Mouse (Mus musculus) liver, postnatal 0 days (tissue): ENCODE measurements at regions not wholly inside any gene's neighbourhood (a gene's known extent, or its start where the extent isn't known, plus 50 kb on each side); places are given as distances from the start of the nearest gene placed in this dataset.

Experiments used
- CTCF ChIP-seq: sonication (generic); IDR thresholded peaks from 2 replicates; pipeline ENCODE4 v1.5.1; 2016; ENCODE audit warnings: antibody characterized with exemption, low read depth
- EP300 ChIP-seq: IDR thresholded peaks from 2 replicates; pipeline ENCODE4 v1.6.1; 2016; ENCODE audit warnings: antibody characterized with exemption, low read depth, mild to moderate bottlenecking

GRCm38 (mm10) chr6:117448652-117449051 is 280.3 kb downstream of the Cxcl12 start:
- no peak for TF ChIP-seq CTCF
- no peak for TF ChIP-seq EP300
